Mouse (Mus musculus): ENCODE measurements at regions not wholly inside any gene's neighbourhood (a gene's known extent, or its start where the extent isn't known, plus 50 kb on each side); places are given as distances from the start of the nearest gene placed in this dataset.

- DNase-seq (ENCODE audit: low read depth) = no peak
Observed at GRCm38 (mm10) chr13:72938156-72938874, 309.7 kb downstream of the Irx2 start.

GRCm38 (mm10) chr13:72947374-72948165, 312.7 kb upstream of the Irx4 start:
- no peak for DNase-seq (ENCODE audit: low read depth)

DNA sequence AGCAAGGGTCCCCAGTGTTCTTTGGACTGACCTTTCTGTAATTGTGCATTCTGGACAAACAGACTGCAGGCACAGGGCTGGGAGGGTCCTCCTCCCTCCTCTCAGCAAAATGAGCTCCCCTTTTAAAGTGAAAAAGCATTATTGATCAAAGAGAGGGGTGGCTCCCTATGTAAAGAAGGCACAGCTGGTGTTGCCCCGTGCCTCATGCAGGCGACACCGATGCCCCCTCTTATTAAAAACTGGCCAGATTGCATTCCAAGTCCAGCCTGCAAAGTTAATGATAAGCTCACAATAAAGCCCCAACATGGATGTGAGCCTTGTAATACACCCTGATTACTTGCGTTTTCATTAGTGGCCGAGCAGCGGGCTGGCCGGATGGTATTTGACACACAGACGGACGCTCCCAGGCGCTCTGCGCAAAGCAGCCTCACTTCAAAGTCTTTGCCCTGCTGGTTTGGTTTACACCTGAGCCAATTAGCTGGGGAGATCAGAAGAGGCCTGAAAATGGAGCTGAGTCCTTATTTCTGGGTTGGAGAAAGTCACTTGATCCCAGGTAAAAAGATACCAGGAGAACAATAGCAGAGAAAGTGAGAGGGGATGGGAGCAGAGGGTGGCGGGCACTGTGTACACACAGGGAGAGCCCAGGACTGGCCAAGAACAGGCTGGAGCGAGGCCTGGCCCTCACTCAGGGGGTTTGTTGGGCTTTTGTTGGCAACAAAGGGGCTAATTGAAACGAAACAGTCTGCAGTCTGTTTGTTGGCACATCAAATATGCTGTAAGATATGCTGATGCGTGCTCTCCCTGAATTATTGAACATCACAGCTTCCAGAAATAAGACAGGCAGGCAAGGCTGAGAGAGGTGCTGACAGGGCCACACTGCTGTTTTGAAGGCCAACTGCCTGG, 301.4 kb upstream of the Irx4 start:
- no peak for DNase-seq (ENCODE audit: low read depth)

GRCm38 (mm10) chr13:72961291-72961690, 299.0 kb upstream of the Irx4 start:
- no peak for DNase-seq (ENCODE audit: low read depth)

DNA sequence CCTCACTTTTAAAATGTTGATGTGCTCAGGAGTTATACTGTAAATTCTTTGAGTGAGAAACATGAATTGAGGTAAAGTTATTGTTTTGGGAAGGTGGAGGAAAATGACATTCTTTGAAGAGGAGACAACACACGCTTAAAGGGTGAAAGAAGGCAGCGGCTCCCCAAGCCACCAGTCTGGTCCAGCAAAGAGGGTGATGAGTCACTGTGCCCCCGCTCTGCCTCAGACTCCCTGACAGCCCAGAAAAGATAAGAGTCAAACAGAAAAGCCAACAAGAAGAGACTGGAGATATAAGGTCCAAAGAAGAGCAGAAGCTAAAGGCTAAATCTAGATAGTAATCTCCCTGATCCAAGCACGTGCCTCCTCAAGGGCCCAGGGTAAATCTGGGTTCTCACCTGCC, 288.1 kb upstream of the Irx4 start:
- no peak for DNase-seq (ENCODE audit: low read depth)

DNA sequence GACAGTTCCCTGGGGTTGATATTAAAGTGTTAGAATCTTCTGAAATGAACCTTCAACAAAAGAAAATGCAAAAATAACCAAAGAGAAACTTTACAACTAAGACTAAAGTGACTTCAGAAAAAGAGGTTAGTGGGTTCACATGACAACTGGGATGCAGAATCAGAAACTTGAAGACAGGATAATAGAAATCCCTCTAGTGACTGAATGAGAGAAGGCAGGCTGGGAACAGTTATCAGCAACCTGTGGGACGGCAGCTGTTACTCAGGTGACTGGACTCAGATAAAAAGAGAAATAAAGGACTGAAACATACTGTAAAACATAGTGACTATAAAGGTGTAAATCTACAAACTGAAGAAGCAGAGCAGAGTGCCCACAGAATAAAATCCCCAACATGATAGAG, 287.4 kb upstream of the Irx4 start:
- DNase-seq (ENCODE audit: low read depth) = no peak

DNA sequence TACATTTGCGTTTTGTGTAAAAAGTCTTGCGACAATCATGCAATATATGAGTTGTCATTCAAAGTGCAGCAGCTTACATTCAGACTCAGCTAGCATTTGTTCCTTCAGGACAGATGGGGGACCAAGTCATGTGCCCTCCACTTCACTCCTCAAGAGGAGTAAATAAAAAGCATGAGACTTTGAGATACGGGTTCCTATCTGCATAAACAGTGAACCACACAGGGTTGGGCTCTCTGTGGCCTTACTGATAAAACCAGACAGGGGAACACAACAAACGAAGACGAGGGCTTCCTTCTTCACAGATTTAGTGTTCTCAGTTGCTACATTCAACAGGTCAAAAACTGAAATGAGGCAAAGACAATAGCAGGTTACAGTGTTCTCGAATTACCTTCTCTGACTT, 283.1 kb upstream of the Irx4 start:
- DNase-seq (ENCODE audit: low read depth) = no peak

DNA sequence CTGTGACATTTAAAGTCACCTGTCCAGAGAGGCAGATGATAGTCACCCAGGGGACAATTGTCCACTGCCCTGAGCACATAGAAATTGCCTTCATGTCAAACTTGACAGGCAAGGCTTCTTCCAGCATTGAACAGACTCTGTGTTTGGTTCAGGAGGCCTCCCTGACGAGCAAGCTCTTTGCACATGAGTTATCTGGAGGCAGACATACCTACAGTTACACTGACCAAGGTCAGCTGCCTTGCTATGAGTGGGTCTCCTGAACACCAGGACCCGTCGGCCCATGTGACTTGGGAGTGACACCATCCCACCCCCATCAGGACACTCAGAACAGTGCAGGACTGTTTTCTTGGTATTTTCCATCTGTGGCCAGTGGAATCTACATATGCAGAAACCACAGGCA, 282.3 kb upstream of the Irx4 start:
- no peak for DNase-seq (ENCODE audit: low read depth)

GRCm38 (mm10) chr13:72978966-72979365, 281.3 kb upstream of the Irx4 start:
- DNase-seq (ENCODE audit: low read depth) = no peak

DNA sequence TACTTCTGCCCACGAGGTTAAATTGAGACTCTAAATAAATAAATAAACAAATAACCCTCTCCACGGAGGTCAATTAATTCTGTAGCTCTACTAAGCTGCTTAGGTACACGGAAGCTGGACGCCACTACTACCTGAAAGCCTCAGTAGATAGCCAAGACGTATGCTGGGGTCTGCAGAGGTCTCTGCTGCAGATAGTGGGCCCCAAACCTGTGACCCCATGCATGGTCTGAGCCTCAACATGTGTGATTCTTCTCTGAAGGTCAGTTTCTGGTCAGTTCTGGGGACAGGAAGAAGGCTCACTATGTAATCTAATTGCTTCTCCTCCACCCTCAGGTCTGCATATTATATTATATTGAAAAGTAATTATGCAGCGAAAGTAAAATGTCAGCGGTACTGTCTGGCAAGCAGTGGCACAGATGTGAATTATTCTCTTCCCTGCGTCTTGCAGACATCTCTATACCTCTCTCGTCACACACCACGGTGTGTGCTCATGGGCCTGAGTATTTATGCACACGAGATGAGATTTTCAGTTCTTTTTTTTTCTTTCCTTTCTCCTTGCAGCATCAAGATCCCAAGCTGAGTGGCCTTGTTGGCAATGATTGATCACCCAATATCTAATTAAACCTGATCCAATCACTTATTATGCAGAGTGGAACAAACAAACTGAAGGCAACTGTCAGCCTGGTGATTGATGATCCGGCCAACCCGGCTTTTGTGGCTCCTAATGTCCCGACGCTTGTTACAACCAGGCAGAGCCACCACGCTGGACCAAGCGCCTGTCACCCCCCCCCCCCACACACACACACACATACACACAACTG, 267.5 kb upstream of the Irx4 start:
- no peak for DNase-seq (ENCODE audit: low read depth)

DNA sequence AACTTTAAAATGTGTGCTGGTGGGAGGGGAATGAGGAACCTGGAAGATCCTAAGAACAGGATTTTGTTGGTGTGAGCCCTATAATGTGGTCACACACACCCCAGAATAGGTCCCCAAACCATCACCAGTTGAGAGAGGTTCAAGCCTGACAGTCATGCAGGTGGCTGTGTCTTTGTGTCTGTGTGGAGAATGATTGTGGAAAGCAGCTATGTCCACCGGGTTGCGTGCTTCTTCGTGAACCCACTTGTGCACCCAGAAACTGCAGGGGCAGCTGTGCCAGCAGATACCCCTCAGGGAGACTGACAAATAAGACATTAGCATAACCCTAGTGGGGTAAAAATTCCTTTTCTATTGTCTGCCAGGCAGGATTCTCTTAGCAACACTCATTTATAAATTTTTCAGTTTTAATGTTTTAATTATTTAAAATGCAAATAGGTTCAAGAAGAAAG, 266.8 kb upstream of the Irx4 start:
- no peak for DNase-seq (ENCODE audit: low read depth)

- DNase-seq (ENCODE audit: low read depth) = no peak
Observed at GRCm38 (mm10) chr13:72994538-72994937, 265.7 kb upstream of the Irx4 start.

DNA sequence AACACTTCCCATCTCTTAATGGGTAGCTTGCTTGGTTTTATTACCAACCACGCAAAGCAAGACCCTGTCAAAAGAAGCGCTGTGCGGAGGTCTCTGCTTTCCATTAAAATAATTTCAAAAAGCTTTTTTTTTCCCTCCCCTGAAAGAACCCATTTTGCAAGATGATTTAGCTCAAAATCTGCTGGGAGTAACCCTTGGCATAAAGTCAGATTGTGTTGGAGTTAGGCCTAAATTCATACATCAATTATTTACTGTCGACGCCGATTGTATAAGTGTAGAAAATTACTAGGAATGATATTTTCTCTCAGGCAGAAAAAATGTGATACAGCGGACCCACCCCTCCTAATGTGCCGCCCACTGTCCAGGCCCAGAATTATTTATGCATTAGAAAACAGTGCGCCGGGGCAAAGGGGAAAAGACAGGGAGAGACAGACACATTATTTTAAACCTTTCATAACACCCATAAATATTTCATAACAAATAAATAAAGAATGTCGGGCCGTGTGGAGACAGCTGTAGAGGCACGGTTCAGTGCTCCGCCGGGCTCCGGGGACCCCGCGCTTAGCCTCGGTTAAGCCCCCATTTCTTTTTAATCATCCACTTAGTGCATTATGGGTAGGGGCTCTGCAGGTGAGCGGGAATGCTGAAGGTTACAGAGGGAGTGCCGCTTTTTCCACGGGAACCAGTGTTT, 251.3 kb upstream of the Irx4 start:
- DNase-seq (ENCODE audit: low read depth) = no peak

DNA sequence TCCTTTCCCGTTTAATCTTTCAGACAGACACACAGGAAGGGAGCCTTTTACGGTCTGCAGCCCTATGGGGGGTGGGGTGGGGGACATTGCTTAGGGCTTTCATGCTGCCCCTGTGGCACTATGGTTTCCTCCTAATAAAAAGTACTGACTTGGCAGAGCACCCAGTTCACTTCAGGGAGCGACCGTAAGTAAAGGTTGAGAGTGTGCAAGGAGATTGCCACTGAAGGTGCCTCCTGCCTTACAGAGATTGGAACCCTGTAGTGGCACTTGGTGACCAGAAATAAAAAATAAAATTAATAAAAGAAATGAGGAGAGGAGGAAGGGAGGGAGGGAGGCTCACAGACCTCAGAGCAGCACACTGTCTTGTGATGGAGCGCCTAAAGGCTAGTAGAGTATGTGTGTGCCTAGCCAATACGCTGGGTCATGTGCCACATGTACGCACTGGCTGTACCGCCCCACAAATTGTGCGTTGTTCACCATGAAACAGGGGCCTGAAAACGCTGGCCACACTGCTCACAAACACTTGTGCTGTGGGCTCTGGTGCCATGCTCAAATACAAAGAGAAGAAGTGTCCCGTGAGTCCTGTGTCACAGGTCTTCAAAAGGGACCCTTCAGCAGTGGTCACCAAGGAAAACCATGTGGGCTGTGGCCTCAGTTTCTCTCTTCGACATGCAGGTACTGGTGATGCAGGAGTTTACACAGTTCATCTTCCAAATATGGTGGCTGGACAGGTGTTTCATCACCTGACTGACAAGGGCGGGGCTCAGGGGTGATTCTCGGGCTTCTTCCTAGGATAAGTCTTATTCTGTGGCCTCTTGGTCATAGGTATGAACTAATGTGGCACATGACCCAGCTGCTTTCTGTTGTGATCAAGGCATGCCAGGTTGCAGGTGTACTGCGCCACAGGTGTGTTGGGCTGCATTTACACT, 250.5 kb upstream of the Irx4 start:
- no peak for DNase-seq (ENCODE audit: low read depth)

- no peak for DNase-seq (ENCODE audit: low read depth)
Observed at GRCm38 (mm10) chr13:73019181-73019580, 241.1 kb upstream of the Irx4 start.

DNA sequence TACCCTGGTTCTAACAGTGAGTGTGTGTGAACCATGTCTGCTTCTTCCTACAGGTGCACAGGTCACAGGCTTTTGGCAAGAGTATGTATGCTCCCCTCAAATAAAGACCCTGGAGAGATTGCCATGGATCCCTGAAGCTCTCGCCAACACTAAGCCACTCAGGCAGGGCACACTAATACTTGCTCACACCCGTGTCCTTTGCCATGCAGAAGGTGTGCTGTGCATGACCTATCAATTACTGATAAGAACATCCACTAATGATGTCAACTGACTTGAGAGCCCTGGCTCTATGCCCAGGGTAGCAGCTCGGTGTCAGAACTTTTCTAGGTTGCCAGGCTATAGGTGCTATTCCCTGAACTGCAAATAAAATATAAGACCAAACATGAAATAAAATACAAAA, 229.1 kb upstream of the Irx4 start:
- DNase-seq (ENCODE audit: low read depth) = no peak

DNA sequence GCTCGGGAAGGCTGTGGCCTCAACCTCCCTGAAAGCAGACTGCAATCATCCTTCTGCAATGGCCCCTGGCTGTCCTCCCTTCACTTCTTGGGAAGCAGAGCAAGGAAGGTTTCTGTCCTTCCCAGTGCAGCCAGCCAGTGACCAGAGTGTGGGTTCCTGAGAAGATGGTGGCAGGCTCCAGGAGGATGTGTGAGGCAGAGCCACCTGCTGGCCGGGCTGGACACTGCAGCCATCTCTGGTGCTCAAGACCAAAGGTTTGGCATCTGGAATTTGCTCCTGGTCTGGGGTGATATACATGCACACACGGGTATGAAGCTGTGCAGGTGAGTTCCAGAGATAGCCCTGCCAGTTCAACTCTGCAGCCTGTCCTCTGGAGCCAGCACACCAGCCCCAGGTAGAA, 227.2 kb upstream of the Irx4 start:
- peak; percentile 12 for DNase-seq (ENCODE audit: low read depth)

- no peak for DNase-seq (ENCODE audit: low read depth)
Observed at GRCm38 (mm10) chr13:73034065-73034831, 226.0 kb upstream of the Irx4 start.

DNA sequence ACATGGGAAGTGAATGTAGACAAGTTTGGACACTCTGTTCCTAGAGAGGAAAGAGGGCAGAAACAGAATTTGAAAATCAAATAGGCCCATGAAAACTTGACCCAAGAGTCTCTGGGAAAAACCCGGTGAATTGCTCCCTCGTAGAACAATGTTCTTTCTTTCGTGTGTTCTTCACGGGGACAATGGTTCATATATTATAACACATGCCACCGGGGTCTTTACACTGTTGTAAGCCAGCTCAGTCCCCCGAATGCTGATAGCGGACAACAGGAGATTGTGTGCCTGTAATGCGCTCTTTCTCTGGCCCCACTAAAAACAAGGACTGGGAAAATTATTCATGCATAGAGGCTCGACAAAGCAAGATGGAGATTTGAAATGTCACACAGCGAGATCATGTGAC, 225.4 kb upstream of the Irx4 start:
- no peak for DNase-seq (ENCODE audit: low read depth)
